Mouse (Mus musculus): ENCODE data around the gene Tecpr2.

Tecpr2 gene

GRCm38 (mm10) chr12:110977896-110978606 is 89.0 kb downstream of the Tecpr2 start:
- peak; percentile 38 for DNase-seq (ENCODE audit: low read depth, low spot score)

- peak; percentile 92 for DNase-seq (ENCODE audit: low read depth, low spot score)
These were observed 89.7 kb downstream of the Tecpr2 start, which contains the start of gene Ankrd9 for GRCm38 (mm10) chr12:110978607-110979406. Gene Ankrd9, minus strand, starts transcription at chr12:110979040.

- DNase-seq (ENCODE audit: low read depth, low spot score), result no peak
These were observed 90.7 kb downstream of the Tecpr2 start for GRCm38 (mm10) chr12:110979808-110980207.

GRCm38 (mm10) chr12:110981736-110982135 is 92.7 kb downstream of the Tecpr2 start:
- DNase-seq (ENCODE audit: low read depth, low spot score), result no peak

- DNase-seq (ENCODE audit: low read depth, low spot score), result no peak
These were observed 94.0 kb downstream of the Tecpr2 start for GRCm38 (mm10) chr12:110983083-110983482.

- DNase-seq (ENCODE audit: low read depth, low spot score), result no peak
These were observed 94.7 kb downstream of the Tecpr2 start for GRCm38 (mm10) chr12:110983714-110984113.

GRCm38 (mm10) chr12:110984598-110984997 is 95.5 kb downstream of the Tecpr2 start:
- DNase-seq (ENCODE audit: low read depth, low spot score), result no peak

GRCm38 (mm10) chr12:110985141-110985540 is 96.1 kb downstream of the Tecpr2 start:
- no peak for DNase-seq (ENCODE audit: low read depth, low spot score)

GRCm38 (mm10) chr12:110986536-110987425 is 97.7 kb downstream of the Tecpr2 start:
- DNase-seq (ENCODE audit: low read depth, low spot score), result no peak

- no peak for DNase-seq (ENCODE audit: low read depth, low spot score)
These were observed 100.3 kb downstream of the Tecpr2 start for GRCm38 (mm10) chr12:110989409-110989808.

GRCm38 (mm10) chr12:110990500-110990899 is 101.4 kb downstream of the Tecpr2 start:
- DNase-seq (ENCODE audit: low read depth, low spot score), result no peak

GRCm38 (mm10) chr12:110991361-110992127 is 102.5 kb downstream of the Tecpr2 start:
- peak; percentile 78 for DNase-seq (ENCODE audit: low read depth, low spot score)

- DNase-seq (ENCODE audit: low read depth, low spot score), result peak; percentile 92
These were observed 103.1 kb downstream of the Tecpr2 start for GRCm38 (mm10) chr12:110992128-110992553.

- DNase-seq (ENCODE audit: low read depth, low spot score), result no peak
These were observed 103.7 kb downstream of the Tecpr2 start for GRCm38 (mm10) chr12:110992771-110993170.

GRCm38 (mm10) chr12:110993226-110993625 is 104.2 kb downstream of the Tecpr2 start:
- no peak for DNase-seq (ENCODE audit: low read depth, low spot score)

GRCm38 (mm10) chr12:110994666-110995065 is 105.6 kb downstream of the Tecpr2 start:
- DNase-seq (ENCODE audit: low read depth, low spot score), result no peak

GRCm38 (mm10) chr12:110998092-110998491 is 109.0 kb downstream of the Tecpr2 start:
- no peak for DNase-seq (ENCODE audit: low read depth, low spot score)

GRCm38 (mm10) chr12:110999820-111000219 is 110.8 kb downstream of the Tecpr2 start:
- no peak for DNase-seq (ENCODE audit: low read depth, low spot score)

- no peak for DNase-seq (ENCODE audit: low read depth, low spot score)
These were observed 111.9 kb downstream of the Tecpr2 start for GRCm38 (mm10) chr12:111000956-111001355.

GRCm38 (mm10) chr12:111004142-111004541 is 115.1 kb downstream of the Tecpr2 start:
- no peak for DNase-seq (ENCODE audit: low read depth, low spot score)

GRCm38 (mm10) chr12:111005803-111006202 is 116.7 kb downstream of the Tecpr2 start:
- no peak for DNase-seq (ENCODE audit: low read depth, low spot score)

Measured in brain, adult 2 months (tissue).